Mouse (Mus musculus) forebrain, embryonic 14.5 days (tissue): ENCODE results near the gene Naa20. TPM values are rescaled to one million over a fixed set of nuclear protein-coding genes. Genes with fewer than 3 reads are reported as not detected.
"Not testable (repeated sequence)": the region's sequence is repeated elsewhere in the genome, so short reads cannot be mapped to it uniquely, and the experiment has no call there.

Experiments used
- ATAC-seq: fragments of 200-750 bp; cut with Nextera tagmentation; 2 replicates; pipeline ENCODE4 v1.8.0; 2017; ENCODE audit warnings: mild to moderate bottlenecking, moderate library complexity
- DNase-seq: peaks from one replicate; pipeline ENCODE4 v3.0.0-alpha.2; 2015; ENCODE audit warnings: low spot score
- H3K27ac ChIP-seq: fragments of 300-500 bp; sonication (generic); 2 replicates; pipeline ENCODE4 v1.5.1; 2014; ENCODE audit warnings: low read depth, mild to moderate bottlenecking, control low read depth, low read length, moderate library complexity
- H3K27me3 ChIP-seq: fragments of 300-500 bp; sonication (generic); replicated peaks from 2 replicates; pipeline ENCODE4 v1.6.1; 2014; ENCODE audit warnings: low read length, control low read depth, mixed read lengths; ENCODE audit not compliant: control insufficient read depth, insufficient read depth
- H3K36me3 ChIP-seq: fragments of 300-500 bp; sonication (generic); 2 replicates; pipeline ENCODE4 v1.6.1; 2014; ENCODE audit warnings: low read length, control low read depth; ENCODE audit not compliant: control insufficient read depth, insufficient read depth
- H3K4me1 ChIP-seq: fragments of 300-500 bp; sonication (generic); 2 replicates; pipeline ENCODE4 v1.6.1; 2014; ENCODE audit warnings: antibody characterized with exemption, low read length, control low read depth; ENCODE audit not compliant: control insufficient read depth, insufficient read depth
- H3K4me2 ChIP-seq: fragments of 300-500 bp; sonication (generic); 2 replicates; pipeline ENCODE4 v1.6.1; 2014; ENCODE audit warnings: mild to moderate bottlenecking, control low read depth, low read length
- H3K4me3 ChIP-seq: fragments of 300-500 bp; sonication (generic); 2 replicates; pipeline ENCODE4 v1.5.1; 2014; ENCODE audit warnings: low read depth, low read length, control low read depth
- H3K9ac ChIP-seq: fragments of 300-500 bp; sonication (generic); 2 replicates; pipeline ENCODE4 v1.6.1; 2014; ENCODE audit warnings: mild to moderate bottlenecking, low read length, control low read depth, moderate library complexity
- H3K9me3 ChIP-seq: fragments of 300-500 bp; sonication (generic); replicated peaks from 2 replicates; pipeline ENCODE4 v1.6.1; 2016; ENCODE audit warnings: low read length, control low read depth, mixed read lengths; ENCODE audit not compliant: control insufficient read depth
- WGBS: fragments of 180-500 bp; shearing (Covaris S2); extraction: QIAGEN DNeasy Blood & Tissue Kit; methylation state at CpG from one replicate; pipeline ENCODE4 v1.1.7; 2014; 5-methylcytosine and 5-hydroxymethylcytosine counted together
- polyA plus RNA-seq: library from polyadenylated mRNA; unstranded; fragments of >200 nt; fragmentation: Nextera tagmentation; extraction: Ambion mirVana; gene quantifications from 2 replicates; pipeline ENCODE4 v1.2.1, GENCODE M21; 2014

Naa20 gene
- polyA plus RNA-seq, 1 experiment from 2014 or later = 161 TPM

DNA sequence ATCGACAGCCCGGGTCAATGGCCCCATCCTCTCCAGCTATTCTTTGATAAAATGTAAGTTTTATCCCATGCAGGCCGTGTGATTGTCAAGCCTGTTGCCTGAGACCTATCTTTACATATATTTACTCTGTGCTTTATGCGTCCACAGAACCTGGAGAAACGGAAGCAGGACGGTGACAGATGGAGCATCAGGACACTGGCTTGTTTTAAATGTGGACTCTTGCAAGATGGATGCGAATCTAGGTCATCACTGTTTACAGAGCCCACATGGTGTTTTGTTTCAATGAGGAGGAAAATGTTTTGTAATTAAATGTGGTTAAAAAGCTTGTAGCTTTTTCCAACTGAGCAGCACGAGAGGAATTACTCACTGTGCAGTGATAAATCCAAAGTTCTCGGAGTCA lies 3.8 kb upstream of the Naa20 start:
- Histone ChIP-seq H3K4me1 (no peaks in the 10 kb centered on the region), H3K27me3 (no peaks in the 10 kb centered on the region), H3K9ac (no peak overlapping the region), H3K9me3 (no peaks in the 10 kb centered on the region), H3K27ac (no peak overlapping the region), H3K36me3 (no peaks in the 10 kb centered on the region), H3K4me3 (no peak overlapping the region), H3K4me2 (no peak overlapping the region)
- 83% methylated on average over 9 of the region's 9 CpGs for WGBS
- no peak for ATAC-seq
- no peak for DNase-seq

DNA sequence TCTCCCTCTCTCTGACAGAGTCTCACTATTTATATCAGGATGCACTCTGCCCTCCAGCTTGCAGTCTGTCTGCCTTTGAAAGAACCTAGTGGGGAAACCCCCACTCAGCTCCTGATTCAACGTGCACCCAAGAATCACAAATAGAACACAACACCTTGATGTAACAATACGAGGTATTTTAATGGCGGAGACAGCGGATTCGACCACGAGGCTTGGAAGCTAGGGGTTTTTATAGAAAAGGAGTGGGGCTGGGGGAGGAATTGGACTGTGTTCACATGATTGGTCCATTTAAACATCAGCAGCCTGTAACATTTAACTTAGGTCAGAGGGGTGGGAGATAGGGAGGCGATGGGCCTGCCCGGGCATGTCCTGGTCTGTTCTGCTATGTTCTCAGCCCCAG lies 1.6 kb upstream of the Naa20 start:
- not testable (repeated sequence) for H3K27me3 ChIP-seq, ATAC-seq, H3K4me2 ChIP-seq, H3K9ac ChIP-seq, H3K27ac ChIP-seq, H3K9me3 ChIP-seq, H3K4me3 ChIP-seq, H3K36me3 ChIP-seq, DNase-seq
- WGBS = 79% methylated on average over 7 of the region's 8 CpGs
- H3K4me1 ChIP-seq = peaks cover 10% of the 10 kb centered on the region; the same call in 1 of the 2 replicates

DNA sequence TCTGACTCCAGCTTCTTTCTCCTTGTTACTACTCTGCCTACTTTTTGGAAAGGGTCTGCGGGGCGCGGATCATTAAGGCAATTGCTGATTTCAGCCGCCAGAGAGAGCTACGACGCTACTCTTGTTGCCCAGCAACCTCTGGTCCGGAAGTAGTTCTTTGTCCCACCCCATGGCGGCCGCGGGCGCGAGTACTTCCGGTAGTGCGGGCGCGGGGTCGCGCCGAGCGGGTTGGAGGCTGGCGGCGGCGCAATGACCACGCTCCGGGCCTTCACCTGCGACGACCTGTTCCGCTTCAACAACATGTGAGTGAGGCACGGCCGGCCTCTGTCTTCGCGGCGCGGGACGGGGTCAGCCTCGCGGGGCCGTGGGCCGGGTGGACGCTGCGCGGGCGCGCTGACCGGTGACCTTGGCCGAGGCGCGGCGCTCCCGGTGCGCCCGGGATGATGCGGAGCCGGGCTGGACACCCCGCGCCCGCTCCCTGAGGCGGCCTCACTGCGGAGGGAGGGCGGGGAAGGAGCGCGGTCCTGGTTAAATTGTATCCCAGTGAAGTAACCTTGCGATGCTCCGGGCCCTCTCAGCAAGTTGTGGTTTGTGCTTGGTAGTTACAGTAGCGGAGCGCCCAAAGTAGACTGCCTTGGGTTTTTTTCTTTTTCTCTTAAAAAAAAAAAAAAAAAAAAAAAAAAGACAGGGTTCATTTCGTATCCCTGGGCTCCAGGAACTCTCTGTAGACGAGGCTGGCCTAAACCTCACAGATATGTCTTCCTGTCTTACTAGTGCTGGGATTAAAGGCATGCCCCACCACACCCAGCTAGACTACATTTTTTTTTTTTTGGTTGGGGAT lies 1.4 kb downstream of the Naa20 start:
- Histone ChIP-seq H3K4me3 (peak overlapping the region; percentile 96), H3K27ac (peak overlapping the region; percentile 68; the same call in 1 of the 2 replicates), H3K27me3 (no peaks in the 10 kb centered on the region), H3K4me1 (peaks cover 10% of the 10 kb centered on the region; the same call in 1 of the 2 replicates), H3K9ac (peak overlapping the region; percentile 95), H3K36me3 (peaks cover 6% of the 10 kb centered on the region; the same call in 1 of the 2 replicates), H3K9me3 (no peaks in the 10 kb centered on the region), H3K4me2 (peak overlapping the region; percentile 71)
- DNase-seq (peak; percentile 96), ATAC-seq (peak; percentile 98)
- under 1% methylated on average over 67 of the region's 68 CpGs for WGBS

DNA sequence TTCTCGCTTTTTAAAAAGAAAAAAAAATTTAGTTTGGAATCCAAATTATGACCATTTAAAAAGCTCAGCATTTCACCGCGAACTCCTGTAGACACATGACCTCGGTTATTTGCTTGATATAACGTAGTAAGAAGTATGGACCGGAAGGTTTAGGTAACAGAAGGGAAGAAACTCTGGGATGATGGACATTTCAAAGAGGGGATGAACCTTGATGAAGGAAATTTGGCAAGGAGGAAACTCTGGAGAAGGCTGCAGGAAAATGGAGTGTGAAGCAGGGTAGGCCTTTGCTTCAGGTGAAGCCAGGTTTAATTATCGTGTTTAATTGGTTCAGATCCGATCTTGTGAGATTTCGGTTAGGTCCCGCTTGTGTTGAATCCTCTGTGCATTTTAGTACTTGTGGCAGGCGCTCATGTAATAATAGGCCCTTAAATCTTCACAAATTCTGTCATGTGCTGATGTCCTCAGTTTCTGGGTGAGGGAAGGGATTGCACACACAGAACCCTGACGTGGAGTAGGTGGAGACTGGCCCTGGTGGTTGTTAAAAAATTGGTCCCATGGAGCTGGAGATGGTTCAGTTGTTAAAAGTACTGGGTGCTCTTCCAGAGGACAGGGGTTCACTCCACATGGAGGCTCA lies 2.2 kb downstream of the Naa20 start:
- H3K27me3 ChIP-seq = no peaks in the 10 kb centered on the region
- H3K9ac ChIP-seq = peak overlapping the region; percentile 95
- H3K4me2 ChIP-seq = peak overlapping the region; percentile 71
- DNase-seq = no peak
- H3K27ac ChIP-seq = no peak overlapping the region
- no peaks in the 10 kb centered on the region for H3K9me3 ChIP-seq
- H3K36me3 ChIP-seq = peaks cover 13% of the 10 kb centered on the region
- ATAC-seq = no peak
- WGBS = 39% methylated on average over 12 of the region's 12 CpGs
- peaks cover 10% of the 10 kb centered on the region; the same call in 1 of the 2 replicates for H3K4me1 ChIP-seq
- peak overlapping the region; percentile 96 for H3K4me3 ChIP-seq

DNA sequence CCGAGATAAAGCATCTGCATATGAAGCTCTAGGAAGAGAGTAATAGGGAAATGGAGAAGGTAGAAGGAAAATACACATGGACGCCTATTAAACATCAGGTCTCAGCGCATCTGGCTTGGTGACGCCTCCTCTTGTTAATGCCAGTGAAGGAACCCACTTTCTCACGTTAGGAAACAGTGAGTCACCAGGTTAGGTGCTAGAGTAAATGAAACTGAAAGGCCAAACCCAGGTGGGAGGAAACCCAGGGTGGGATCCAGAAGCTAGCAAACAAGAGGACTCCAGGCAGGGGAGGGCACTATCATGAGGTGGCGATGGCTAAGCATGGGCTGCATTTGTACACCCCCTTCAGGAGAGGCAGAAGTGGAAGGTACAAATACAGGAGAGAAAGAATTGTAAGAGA lies 3.3 kb downstream of the Naa20 start:
- Histone ChIP-seq H3K9ac (no peak overlapping the region), H3K27ac (no peak overlapping the region), H3K4me3 (no peak overlapping the region), H3K4me2 (no peak overlapping the region), H3K4me1 (peaks cover 10% of the 10 kb centered on the region; the same call in 1 of the 2 replicates), H3K9me3 (no peaks in the 10 kb centered on the region), H3K27me3 (no peaks in the 10 kb centered on the region), H3K36me3 (peaks cover 20% of the 10 kb centered on the region)
- ATAC-seq (no peak), DNase-seq (no peak)
- WGBS = 85% methylated on average over 6 of the region's 6 CpGs

DNA sequence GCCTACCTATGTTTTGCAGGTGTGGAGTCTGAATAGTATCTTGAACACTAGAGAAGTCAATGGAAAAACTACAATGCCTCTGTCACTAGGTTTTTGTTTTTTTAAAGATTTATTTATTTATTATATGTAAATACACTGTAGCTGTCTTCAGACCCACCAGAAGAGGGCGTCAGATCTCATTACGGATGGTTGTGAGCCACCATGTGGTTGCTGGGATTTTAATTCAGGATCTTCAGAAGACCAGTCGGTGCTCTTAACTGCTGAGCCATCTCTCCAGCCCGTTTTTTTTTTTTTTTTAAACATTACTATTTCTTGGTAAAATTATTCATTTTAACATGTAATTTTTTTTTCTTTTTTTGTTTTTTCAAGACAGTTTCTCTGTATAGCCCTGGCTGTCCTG lies 4.0 kb downstream of the Naa20 start:
- not testable (repeated sequence) for H3K4me2 ChIP-seq, H3K27me3 ChIP-seq, H3K9ac ChIP-seq, H3K27ac ChIP-seq, H3K9me3 ChIP-seq, DNase-seq, ATAC-seq, H3K4me3 ChIP-seq
- Histone ChIP-seq H3K36me3 (peaks cover 28% of the 10 kb centered on the region), H3K4me1 (peaks cover 10% of the 10 kb centered on the region; the same call in 1 of the 2 replicates)
- 47% methylated on average over 4 of the region's 4 CpGs for WGBS

DNA sequence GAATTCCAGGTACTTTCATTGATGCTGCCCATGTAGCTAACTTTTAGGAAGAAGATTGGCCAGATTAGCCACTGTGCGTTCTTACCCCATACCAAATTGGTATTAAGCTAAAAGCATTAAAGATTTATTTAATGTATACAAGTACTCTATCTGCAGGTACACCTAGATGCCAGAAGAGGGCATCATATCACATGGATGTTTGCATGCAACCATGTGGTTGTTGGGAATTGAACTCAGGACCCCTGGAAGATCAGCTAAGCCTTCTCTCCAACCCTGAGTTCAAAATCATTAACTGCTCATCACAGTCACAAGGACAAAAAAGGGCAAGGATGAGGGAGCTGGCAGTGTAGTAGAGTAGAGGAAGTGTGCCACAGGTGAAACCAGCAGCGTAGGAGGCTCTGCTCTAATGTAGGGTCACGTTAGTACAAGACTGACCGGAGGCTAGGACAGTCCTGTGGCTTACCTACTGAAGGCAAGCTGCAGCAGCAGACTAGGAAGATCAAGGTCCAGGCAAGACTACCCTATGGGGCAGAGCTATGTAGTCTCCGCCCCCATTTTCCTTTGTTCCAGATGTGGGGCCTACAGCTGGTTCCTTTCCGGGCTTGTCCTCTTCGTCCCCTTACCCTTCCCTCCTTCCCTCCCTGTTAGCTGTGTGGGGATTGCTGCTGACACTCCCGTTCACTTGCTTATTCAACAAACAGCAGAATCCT lies 19.2 kb downstream of the Naa20 start:
- Histone ChIP-seq H3K27ac (no peak overlapping the region), H3K4me3 (no peak overlapping the region), H3K4me2 (no peak overlapping the region), H3K36me3 (peaks cover 91% of the 10 kb centered on the region), H3K4me1 (no peaks in the 10 kb centered on the region), H3K27me3 (no peaks in the 10 kb centered on the region), H3K9ac (no peak overlapping the region), H3K9me3 (no peaks in the 10 kb centered on the region)
- DNase-seq (peak; percentile 14), ATAC-seq (no peak)
- 92% methylated on average over 8 of the region's 8 CpGs for WGBS

DNA sequence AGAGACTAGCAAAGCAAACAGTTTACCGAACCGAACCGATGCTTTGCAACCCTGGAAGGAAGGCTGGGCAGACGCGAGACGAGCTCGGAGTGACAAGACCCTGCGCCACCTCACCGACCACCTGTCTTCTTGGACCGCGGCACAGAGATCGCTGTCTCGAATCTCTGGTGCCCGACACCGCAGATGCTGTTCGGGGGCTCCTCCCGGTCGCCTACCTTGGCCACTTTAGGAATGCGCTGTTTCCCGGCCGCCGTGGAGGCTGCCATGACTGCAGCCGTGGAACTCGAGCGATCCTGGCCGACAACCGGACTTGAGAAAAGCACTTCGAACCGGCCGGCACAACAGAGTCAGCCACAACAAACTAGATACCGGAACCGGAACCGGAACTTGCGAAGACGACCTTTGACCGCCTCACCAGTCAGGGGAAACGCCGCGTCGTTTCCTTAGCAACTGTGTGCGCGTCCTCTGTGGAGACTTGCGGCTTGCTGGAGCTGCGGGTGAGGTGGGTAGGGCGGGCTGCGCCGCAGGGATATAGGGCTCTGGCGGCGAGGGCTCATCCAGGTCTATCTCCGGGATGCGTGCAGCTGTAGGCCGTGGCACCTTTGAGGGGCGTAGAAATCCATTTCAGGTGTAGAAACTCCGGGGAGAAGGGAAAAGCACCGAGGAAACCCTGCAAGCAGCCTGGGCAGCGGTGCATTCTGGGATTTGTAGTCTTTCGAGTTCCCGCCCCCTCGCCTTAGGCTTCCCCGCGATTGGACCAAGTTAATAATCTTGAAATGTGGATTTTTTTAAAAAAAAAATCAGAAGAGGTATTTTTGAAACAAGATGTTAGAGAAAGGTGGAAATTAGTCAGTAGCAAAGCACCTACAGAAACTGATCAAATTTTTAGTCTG lies 32.7 kb downstream of the Naa20 start, which contains the start of the genes Cfap61 and Crnkl1:
TSS of gene Cfap61 (plus strand) at position 446 of the 893 bp plus-strand sequence.
TSS of gene Crnkl1 (minus strand) at position 676 of the 893 bp plus-strand sequence.
- peak within 1 kb of the TSS; percentile 71 for H3K9ac ChIP-seq
- H3K9me3 ChIP-seq = no peaks in the 10 kb centered on the region
- peak within 1 kb of the TSS; percentile 83 for H3K4me3 ChIP-seq
- H3K4me2 ChIP-seq = peak within 1 kb of the TSS; percentile 96
- peaks cover 28% of the 10 kb centered on the region for H3K36me3 ChIP-seq
- no peaks in the 10 kb centered on the region for H3K27me3 ChIP-seq
- DNase-seq (peak; percentile 99), ATAC-seq (peak; percentile 99)
- no peak within 1 kb of the TSS for H3K27ac ChIP-seq
- under 1% methylated on average over 61 of the region's 61 CpGs for WGBS
- peaks cover 7% of the 10 kb centered on the region for H3K4me1 ChIP-seq
